Mouse (Mus musculus) stomach, embryonic 16.5 days (tissue): Measurements from ENCODE around the gene Ly6g6c. TPM values are rescaled to one million over a fixed set of nuclear protein-coding genes. Genes with fewer than 3 reads are reported as not detected.

Source experiments
- ATAC-seq: fragments of 200-750 bp; cut with Nextera tagmentation; 2 replicates; pipeline ENCODE4 v1.8.0; 2017; ENCODE audit warnings: moderate number of reproducible peaks, moderate TSS enrichment; ENCODE audit not compliant: insufficient read depth, low FRiP score
- H3K27ac ChIP-seq: fragments of 300-500 bp; sonication (generic); 2 replicates; pipeline ENCODE4 v1.5.1; 2014; ENCODE audit warnings: low read length
- H3K27me3 ChIP-seq: fragments of 300-500 bp; sonication (generic); 2 replicates; pipeline ENCODE4 v1.6.1; 2014; ENCODE audit warnings: low read length, control low read depth, mixed read lengths; ENCODE audit not compliant: control insufficient read depth, insufficient read depth
- H3K36me3 ChIP-seq: fragments of 300-500 bp; sonication (generic); 2 replicates; pipeline ENCODE4 v1.6.1; 2014; ENCODE audit warnings: low read length; ENCODE audit not compliant: control insufficient read depth, insufficient read depth
- H3K4me1 ChIP-seq: fragments of 300-500 bp; sonication (generic); 2 replicates; pipeline ENCODE4 v1.6.1; 2014; ENCODE audit warnings: low read length, control low read depth, mixed read lengths; ENCODE audit not compliant: control insufficient read depth, insufficient read depth
- H3K4me2 ChIP-seq: fragments of 300-500 bp; sonication (generic); 2 replicates; pipeline ENCODE4 v1.6.1; 2014; ENCODE audit warnings: low read depth, low read length, mixed read lengths
- H3K4me3 ChIP-seq: fragments of 300-500 bp; sonication (generic); replicated peaks from 2 replicates; pipeline ENCODE4 v1.5.1; 2014; ENCODE audit warnings: mild to moderate bottlenecking, low read length
- H3K9ac ChIP-seq: fragments of 300-500 bp; sonication (generic); 2 replicates; pipeline ENCODE4 v1.6.1; 2014; ENCODE audit warnings: low read length
- H3K9me3 ChIP-seq: fragments of 300-500 bp; sonication (generic); replicated peaks from 2 replicates; pipeline ENCODE4 v1.6.1; 2016; ENCODE audit warnings: low read length, control low read depth; ENCODE audit not compliant: control insufficient read depth
- WGBS: fragments of 180-500 bp; shearing (Covaris S2); extraction: QIAGEN DNeasy Blood & Tissue Kit; methylation state at CpG from one replicate; pipeline ENCODE4 v1.1.7; 2014; 5-methylcytosine and 5-hydroxymethylcytosine counted together
- polyA plus RNA-seq: library from polyadenylated mRNA; unstranded; fragments of >200 nt; fragmentation: Nextera tagmentation; extraction: Ambion mirVana; gene quantifications from 2 replicates; pipeline ENCODE4 v1.2.1, GENCODE M21; 2015

The Ly6g6c gene
- polyA plus RNA-seq, 1 experiment from 2014 or later = 50.6 TPM

- under 1% methylated on average over 27 of the region's 27 CpGs for WGBS
- H3K27me3 ChIP-seq = no peaks in the 10 kb centered on the region
- H3K4me2 ChIP-seq = peak overlapping the region; percentile 67
- no peaks in the 10 kb centered on the region for H3K9me3 ChIP-seq
- peak; percentile 12; the same call in 1 of the 2 replicates for ATAC-seq
- peaks cover 50% of the 10 kb centered on the region for H3K4me1 ChIP-seq
- peaks cover 17% of the 10 kb centered on the region for H3K36me3 ChIP-seq
- H3K27ac ChIP-seq = peak overlapping the region; percentile 99
- H3K9ac ChIP-seq = peak overlapping the region; percentile 96
- peak overlapping the region; percentile 88 for H3K4me3 ChIP-seq
Observed at GRCm38 (mm10) chr17:35050126-35050750, 14.9 kb upstream of the Ly6g6c start.

- ATAC-seq = peak; percentile 73
- Histone ChIP-seq H3K4me2 (peak overlapping the region; percentile 67), H3K9me3 (no peaks in the 10 kb centered on the region), H3K27ac (peak overlapping the region; percentile 99), H3K4me1 (peaks cover 43% of the 10 kb centered on the region), H3K4me3 (peak overlapping the region; percentile 88), H3K36me3 (peaks cover 17% of the 10 kb centered on the region), H3K27me3 (no peaks in the 10 kb centered on the region), H3K9ac (peak overlapping the region; percentile 96)
- under 1% methylated on average over 21 of the region's 21 CpGs for WGBS
Observed at GRCm38 (mm10) chr17:35051156-35052086, 13.8 kb upstream of the Ly6g6c start.

GRCm38 (mm10) chr17:35052271-35052798 lies 12.9 kb upstream of the Ly6g6c start:
- peak overlapping the region; percentile 99 for H3K27ac ChIP-seq
- peak overlapping the region; percentile 88 for H3K4me3 ChIP-seq
- H3K9me3 ChIP-seq = no peaks in the 10 kb centered on the region
- H3K4me2 ChIP-seq = peak overlapping the region; percentile 67
- H3K9ac ChIP-seq = peak overlapping the region; percentile 96
- ATAC-seq = no peak
- H3K27me3 ChIP-seq = no peaks in the 10 kb centered on the region
- WGBS = 74% methylated on average over 12 of the region's 12 CpGs
- peaks cover 36% of the 10 kb centered on the region for H3K4me1 ChIP-seq
- H3K36me3 ChIP-seq = peaks cover 19% of the 10 kb centered on the region

GRCm38 (mm10) chr17:35055691-35056495 lies 9.3 kb upstream of the Ly6g6c start:
- H3K27me3 ChIP-seq = no peaks in the 10 kb centered on the region
- ATAC-seq = no peak
- peaks cover 24% of the 10 kb centered on the region for H3K4me1 ChIP-seq
- WGBS = 86% methylated on average over 7 of the region's 7 CpGs
- H3K4me2 ChIP-seq = no peak overlapping the region
- H3K27ac ChIP-seq = no peak overlapping the region
- no peaks in the 10 kb centered on the region for H3K9me3 ChIP-seq
- no peak overlapping the region for H3K9ac ChIP-seq
- peaks cover 23% of the 10 kb centered on the region for H3K36me3 ChIP-seq
- H3K4me3 ChIP-seq = no peak overlapping the region

- H3K27ac ChIP-seq = no peak overlapping the region
- no peak overlapping the region for H3K9ac ChIP-seq
- H3K36me3 ChIP-seq = peaks cover 31% of the 10 kb centered on the region
- no peaks in the 10 kb centered on the region for H3K27me3 ChIP-seq
- H3K4me1 ChIP-seq = peaks cover 31% of the 10 kb centered on the region
- no peaks in the 10 kb centered on the region for H3K9me3 ChIP-seq
- H3K4me3 ChIP-seq = no peak overlapping the region
- no peak for ATAC-seq
- H3K4me2 ChIP-seq = no peak overlapping the region
- 60% methylated on average over 3 of the region's 3 CpGs for WGBS
Observed at GRCm38 (mm10) chr17:35057090-35057489, 8.1 kb upstream of the Ly6g6c start.

- H3K4me2 ChIP-seq = no peak overlapping the region
- ATAC-seq = no peak
- 47% methylated on average over 9 of the region's 9 CpGs for WGBS
- no peaks in the 10 kb centered on the region for H3K9me3 ChIP-seq
- H3K9ac ChIP-seq = no peak overlapping the region
- H3K27ac ChIP-seq = peak overlapping the region; percentile 93; the same call in 1 of the 2 replicates
- no peaks in the 10 kb centered on the region for H3K27me3 ChIP-seq
- peaks cover 22% of the 10 kb centered on the region for H3K4me1 ChIP-seq
- H3K36me3 ChIP-seq = peaks cover 25% of the 10 kb centered on the region
- peak overlapping the region; percentile 73 for H3K4me3 ChIP-seq
Observed at GRCm38 (mm10) chr17:35058316-35058715, 6.9 kb upstream of the Ly6g6c start.

- Histone ChIP-seq H3K36me3 (peaks cover 18% of the 10 kb centered on the region), H3K4me1 (peaks cover 31% of the 10 kb centered on the region), H3K27ac (peak within 1 kb of the TSS; percentile 93), H3K4me3 (peak within 1 kb of the TSS; percentile 73), H3K27me3 (no peaks in the 10 kb centered on the region), H3K4me2 (peak within 1 kb of the TSS; percentile 91), H3K9ac (peak within 1 kb of the TSS; percentile 83), H3K9me3 (no peaks in the 10 kb centered on the region)
- under 1% methylated on average over 57 of the region's 57 CpGs for WGBS
- ATAC-seq = peak; percentile 93
Observed at GRCm38 (mm10) chr17:35058911-35059892, 6.0 kb upstream of the Ly6g6c start, which contains the start of gene Ddah2. TSS of gene Ddah2 (plus strand) at chr17:35059035.

GRCm38 (mm10) chr17:35060071-35060470 lies 5.1 kb upstream of the Ly6g6c start:
- H3K36me3 ChIP-seq = peaks cover 15% of the 10 kb centered on the region

More at GRCm38 (mm10) chr17:35060071-35060470, 5.1 kb upstream of the Ly6g6c start:
- peak overlapping the region; percentile 73 for H3K4me3 ChIP-seq
- H3K27ac ChIP-seq = peak overlapping the region; percentile 93
- no peak for ATAC-seq
- H3K9ac ChIP-seq = peak overlapping the region; percentile 83
- peaks cover 39% of the 10 kb centered on the region for H3K4me1 ChIP-seq
- 23% methylated on average over 14 of the region's 14 CpGs for WGBS
- H3K4me2 ChIP-seq = peak overlapping the region; percentile 91
- H3K27me3 ChIP-seq = no peaks in the 10 kb centered on the region
- H3K9me3 ChIP-seq = no peaks in the 10 kb centered on the region
